Mouse (Mus musculus) small intestine, adult 2 months (tissue): ENCODE results near the gene Gm21762. TPM values are rescaled to one million over a fixed set of nuclear protein-coding genes. Genes with fewer than 3 reads are reported as not detected.
"Not testable (repeated sequence)": the region's sequence is repeated elsewhere in the genome, so short reads cannot be mapped to it uniquely, and the experiment has no call there.

Source experiments
- H3K27ac ChIP-seq: fragments of 200-500 bp; 2 replicates; pipeline ENCODE4 v1.5.1; 2012; ENCODE audit warnings: low read depth, low read length, control low read depth, inconsistent platforms; ENCODE audit not compliant: insufficient read depth
- H3K27me3 ChIP-seq: fragments of 200-500 bp; 2 replicates; pipeline ENCODE4 v1.6.1; 2012; ENCODE audit warnings: mild to moderate bottlenecking, moderate library complexity, low read length, inconsistent platforms; ENCODE audit not compliant: control insufficient read depth, insufficient read depth
- H3K36me3 ChIP-seq: fragments of 200-500 bp; 2 replicates; pipeline ENCODE4 v1.6.1; 2012; ENCODE audit warnings: mild to moderate bottlenecking, low read length, control low read depth, inconsistent platforms; ENCODE audit not compliant: control insufficient read depth, insufficient read depth
- H3K4me1 ChIP-seq: fragments of 200-500 bp; 2 replicates; pipeline ENCODE4 v1.6.1; 2012; ENCODE audit warnings: low read length, inconsistent platforms, mixed read lengths; ENCODE audit not compliant: control insufficient read depth, insufficient read depth, insufficient read length
- H3K4me3 ChIP-seq: fragments of 200-500 bp; 2 replicates; pipeline ENCODE4 v1.5.1; 2012; ENCODE audit warnings: low read depth, mild to moderate bottlenecking, control low read depth, inconsistent platforms, low read length, moderate library complexity
- WGBS: fragments of 180-500 bp; shearing (Covaris S2); methylation state at CpG from one replicate; pipeline ENCODE4 v1.1.7; 2018; 5-methylcytosine and 5-hydroxymethylcytosine counted together
- polyA plus RNA-seq: library from polyadenylated mRNA; depleted of rRNA; stranded (reverse); fragments of >200 nt; gene quantifications from 2 replicates; pipeline ENCODE4 v1.2.3, GENCODE M21; 2012; rRNA removed

The Gm21762 gene
- polyA plus RNA-seq, 1 experiment, result 0.15 TPM

- H3K36me3 ChIP-seq, H3K4me3 ChIP-seq, H3K27me3 ChIP-seq, H3K4me1 ChIP-seq, H3K27ac ChIP-seq: not testable (repeated sequence)
- WGBS, result 72% methylated on average over 7 of the region's 8 CpGs
These were observed 19.4 kb downstream of the Gm21762 start for GRCm38 (mm10) chr13:120196189-120196821.

GRCm38 (mm10) chr13:120172133-120172532, 43.6 kb downstream of the Gm21762 start, which contains the start of gene Gm21818:
Gene Gm21818, plus strand, starts transcription at chr13:120172433.
- H3K27ac ChIP-seq, H3K27me3 ChIP-seq, H3K36me3 ChIP-seq, H3K4me1 ChIP-seq, H3K4me3 ChIP-seq: not testable (repeated sequence)
- 73% methylated on average over 4 of the region's 4 CpGs for WGBS

DNA sequence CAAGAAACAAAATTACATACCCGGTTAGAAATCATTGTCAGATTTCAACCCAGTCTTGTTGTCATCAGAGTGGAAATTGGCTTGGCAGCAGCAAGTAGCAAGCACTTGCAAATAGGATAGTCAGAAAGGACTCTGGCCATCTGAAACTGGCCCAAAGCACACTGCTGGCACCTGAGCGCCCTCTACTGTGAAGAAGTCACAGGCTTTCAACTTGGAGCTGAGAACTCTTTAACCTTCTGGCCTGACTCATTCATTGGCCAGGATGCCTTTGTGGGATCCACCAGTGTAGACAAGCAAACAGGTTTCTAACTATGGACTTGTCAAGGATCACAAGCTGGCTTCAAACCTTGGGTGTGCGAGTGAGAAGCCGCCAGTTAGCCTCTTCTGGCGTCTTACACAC, 47.4 kb downstream of the Gm21762 start:
- H3K36me3 ChIP-seq, H3K27ac ChIP-seq, H3K4me1 ChIP-seq, H3K27me3 ChIP-seq, H3K4me3 ChIP-seq: not testable (repeated sequence)
- 47% methylated on average over 5 of the region's 5 CpGs for WGBS

Other genes with a start within 250 kb of the Gm21762 start
- gene Gm36079, start 188.9 kb downstream of the Gm21762 start, polyA plus RNA-seq, result not detected in 2 replicates
- gene Gm21188, start 163.8 kb downstream of the Gm21762 start, polyA plus RNA-seq, result 0.05 and 0.17 TPM in 2 replicates
- not detected in 2 replicates for gene Gm20767, start 75.7 kb downstream of the Gm21762 start, polyA plus RNA-seq
- not detected in 2 replicates for gene Gm21818, start 43.5 kb downstream of the Gm21762 start, polyA plus RNA-seq
- gene Gm21731, start 23.2 kb upstream of the Gm21762 start, polyA plus RNA-seq, result not detected in 2 replicates
- not detected in 2 replicates for gene AF067061, start 47.2 kb upstream of the Gm21762 start, polyA plus RNA-seq
- gene BC147527, start 84.4 kb upstream of the Gm21762 start, polyA plus RNA-seq, result 0.18 and 0.46 TPM in 2 replicates
- gene Tcstv3, start 100.9 kb upstream of the Gm21762 start, polyA plus RNA-seq, result not detected in 2 replicates